Comparison of ENCODE assay signal across 28 mouse cellular contexts in genomic region chr4:100158401-100158800, GRCm38 (mm10).
DNase-seq lines count a peak whose midpoint lies in the region; ATAC-seq and TF ChIP-seq lines count a peak whose summit lies in the region.
"Had no signal": no experiment of that assay in that cellular context is flagged by ENCODE, and none has a peak within 500 bp of the region (broad histone marks: within the 10 kb centered on the region; RNA-seq: fewer than 3 reads in every experiment).

No protein-coding gene starts in this region.

- TF ChIP-seq CTCF in brain, embryonic 14.5 days (IDR thresholded peaks at IDR 0.05; ENCODE audit: borderline replicate concordance, extremely low read depth, insufficient read depth, insufficient read length), result no peak

- no peaks in the 10 kb centered on the region for H3K36me3 ChIP-seq in midbrain, embryonic 14.5 days (ENCODE audit: control insufficient read depth, insufficient read depth, low read length)
- no peaks in the 10 kb centered on the region for H3K36me3 ChIP-seq in midbrain, embryonic 15.5 days (replicated peaks)
- H3K36me3 ChIP-seq: embryonic facial prominence, embryonic 10.5 days; embryonic facial prominence, embryonic 13.5 days; forebrain, embryonic 12.5 days; G1E; heart, embryonic 10.5 days; hindbrain, embryonic 12.5 days; hindbrain, embryonic 15.5 days had no signal

- H3K9ac ChIP-seq in midbrain, embryonic 14.5 days (replicated peaks; ENCODE audit: low read length), result no peak overlapping the region
- H3K9ac ChIP-seq in midbrain, embryonic 15.5 days, result no peak overlapping the region
- H3K9ac ChIP-seq: embryonic facial prominence, embryonic 13.5 days; forebrain, embryonic 12.5 days; hindbrain, embryonic 12.5 days; hindbrain, embryonic 15.5 days had no signal

- no peak overlapping the region for H3K27ac ChIP-seq in midbrain, embryonic 14.5 days (replicated peaks; ENCODE audit: low read depth, low read length)
- no peak overlapping the region for H3K27ac ChIP-seq in midbrain, embryonic 15.5 days
- H3K27ac ChIP-seq: embryonic facial prominence, embryonic 10.5 days; embryonic facial prominence, embryonic 13.5 days; forebrain, embryonic 12.5 days; heart, embryonic 10.5 days; hindbrain, embryonic 12.5 days; hindbrain, embryonic 15.5 days had no signal

- 87% methylated on average over 5 of the region's 5 CpGs for WGBS in midbrain, embryonic 14.5 days
- WGBS in midbrain, embryonic 15.5 days, result 77% methylated on average over 5 of the region's 5 CpGs

- no peak overlapping the region for H3K4me3 ChIP-seq in midbrain, embryonic 14.5 days (replicated peaks; ENCODE audit: low read depth, low read length)
- H3K4me3 ChIP-seq in midbrain, embryonic 15.5 days, result no peak overlapping the region
- H3K4me3 ChIP-seq: embryonic facial prominence, embryonic 10.5 days; embryonic facial prominence, embryonic 13.5 days; erythroblast, embryonic 14.5 days; forebrain, embryonic 12.5 days; heart, embryonic 10.5 days; hindbrain, embryonic 12.5 days; hindbrain, embryonic 15.5 days had no signal

- peaks cover 7% of the 10 kb centered on the region; the same call in 1 of the 2 replicates for H3K4me1 ChIP-seq in midbrain, embryonic 14.5 days (ENCODE audit: control insufficient read depth, insufficient read depth, low read length)
- H3K4me1 ChIP-seq in midbrain, embryonic 15.5 days, result 0 out of 2 replicates have a peak, but pooled peaks cover 6% of the 10 kb centered on the region

- no peak for ATAC-seq in midbrain, embryonic 14.5 days (ENCODE audit: low FRiP score, low TSS enrichment)
- no peak for ATAC-seq in midbrain, embryonic 15.5 days (replicated peaks)
- ATAC-seq: inflammation-experienced regulatory T-cells, adult 6 months; intestine, embryonic 16.5 days; Patski had no signal

- peak; percentile 61 to 62 for DNase-seq in cerebellum, postnatal 10 days
- no peak for DNase-seq in cerebellum, postnatal 36 days
- peak; percentile 81 for DNase-seq in heart, adult 11 months
- no peak for DNase-seq in heart, adult 8-10 months (ENCODE audit: low spot score)
- peak; percentile 31 for DNase-seq in midbrain, embryonic 14.5 days
- peak; percentile 58 for DNase-seq in brain, embryonic 14.5 days (ENCODE audit: low read depth)
- DNase-seq in B cell, adult 2 months, result no peak
- DNase-seq: adrenal gland, adult 2 months; adrenal gland, postnatal 14 days; cerebellum, adult 9-10 months; cerebellum, postnatal 25 days; embryo, embryonic 11 days; gastrocnemius, postnatal 10 days; gastrocnemius, postnatal 36 days; kidney, adult 18-20 months had no signal

- TF ChIP-seq POLR2A in brain, embryonic 14.5 days (IDR thresholded peaks at IDR 0.05; ENCODE audit: borderline replicate concordance, extremely low read depth, insufficient read depth, insufficient read length, poor library complexity, severe bottlenecking), result no peak

- no peaks in the 10 kb centered on the region for H3K27me3 ChIP-seq in midbrain, embryonic 14.5 days (ENCODE audit: control insufficient read depth, insufficient read depth, low read length)
- no peaks in the 10 kb centered on the region for H3K27me3 ChIP-seq in midbrain, embryonic 15.5 days (replicated peaks)
- H3K27me3 ChIP-seq: CH12.LX; embryonic facial prominence, embryonic 13.5 days; forebrain, embryonic 12.5 days; hindbrain, embryonic 12.5 days; hindbrain, embryonic 15.5 days; Patski had no signal

- no peak overlapping the region for H3K4me2 ChIP-seq in midbrain, embryonic 14.5 days (ENCODE audit: low read length)
- no peak overlapping the region for H3K4me2 ChIP-seq in midbrain, embryonic 15.5 days
- H3K4me2 ChIP-seq: embryonic facial prominence, embryonic 13.5 days; forebrain, embryonic 12.5 days; hindbrain, embryonic 12.5 days; hindbrain, embryonic 15.5 days had no signal

- no peaks in the 10 kb centered on the region for H3K9me3 ChIP-seq in midbrain, embryonic 14.5 days (ENCODE audit: control insufficient read depth, low read length)
- no peaks in the 10 kb centered on the region for H3K9me3 ChIP-seq in midbrain, embryonic 15.5 days
- H3K9me3 ChIP-seq: embryonic facial prominence, embryonic 10.5 days; embryonic facial prominence, embryonic 13.5 days; forebrain, embryonic 12.5 days; G1E; heart, embryonic 10.5 days; hindbrain, embryonic 12.5 days; hindbrain, embryonic 15.5 days had no signal

Comparison
In these comparisons a context has a peak if more than half of its experiments do, and no peak if none do; other contexts are left out.
1. DNase-seq: peak in cerebellum, postnatal 10 days (2 of 2), heart, adult 11 months (single experiment), midbrain, embryonic 14.5 days (single experiment) and brain, embryonic 14.5 days (single experiment); none in cerebellum, postnatal 36 days (0 of 2), heart, adult 8-10 months (single experiment) and B cell, adult 2 months (0 of 2).